Mouse (Mus musculus) frontal cortex, adult (tissue): ENCODE measurements around the gene Rspo4.

Source experiments
- ATAC-seq: cut with Nextera tagmentation; 2 replicates; pipeline ENCODE4 v1.9.2; 2017; ENCODE audit warnings: mild to moderate bottlenecking, moderate library complexity, mixed read lengths; ENCODE audit not compliant: low TSS enrichment

The Rspo4 gene

GRCm38 (mm10) chr2:151910919-151911500 is 68.3 kb downstream of the Rspo4 start, which contains the start of gene Angpt4:
Angpt4 (plus strand) TSS chr2:151911210.
- no peak for ATAC-seq

- no peak for ATAC-seq
Observed at GRCm38 (mm10) chr2:151911751-151912150, 69.0 kb downstream of the Rspo4 start.

- no peak for ATAC-seq
Observed at GRCm38 (mm10) chr2:151914120-151914519, 71.4 kb downstream of the Rspo4 start.

- no peak for ATAC-seq
Observed at GRCm38 (mm10) chr2:151915111-151915510, 72.4 kb downstream of the Rspo4 start.

- ATAC-seq, result no peak
Observed at GRCm38 (mm10) chr2:151916061-151916831, 73.5 kb downstream of the Rspo4 start.

GRCm38 (mm10) chr2:151919140-151919539 is 76.4 kb downstream of the Rspo4 start:
- no peak for ATAC-seq

- ATAC-seq, result no peak
Observed at GRCm38 (mm10) chr2:151921068-151921467, 78.3 kb downstream of the Rspo4 start.

GRCm38 (mm10) chr2:151921596-151921995 is 78.9 kb downstream of the Rspo4 start:
- no peak for ATAC-seq
